Mouse (Mus musculus) cerebellum, adult 8-10 months (tissue): ENCODE measurements around the gene Slbp.

Experiments used
- DNase-seq: peaks from one replicate; pipeline ENCODE4 v3.0.0; 2022

Gene Slbp

GRCm38 (mm10) chr5:33678244-33678643, 25.9 kb upstream of the Slbp start:
- no peak for DNase-seq

- no peak for DNase-seq
These were observed 23.6 kb upstream of the Slbp start for GRCm38 (mm10) chr5:33675964-33676363.

DNA sequence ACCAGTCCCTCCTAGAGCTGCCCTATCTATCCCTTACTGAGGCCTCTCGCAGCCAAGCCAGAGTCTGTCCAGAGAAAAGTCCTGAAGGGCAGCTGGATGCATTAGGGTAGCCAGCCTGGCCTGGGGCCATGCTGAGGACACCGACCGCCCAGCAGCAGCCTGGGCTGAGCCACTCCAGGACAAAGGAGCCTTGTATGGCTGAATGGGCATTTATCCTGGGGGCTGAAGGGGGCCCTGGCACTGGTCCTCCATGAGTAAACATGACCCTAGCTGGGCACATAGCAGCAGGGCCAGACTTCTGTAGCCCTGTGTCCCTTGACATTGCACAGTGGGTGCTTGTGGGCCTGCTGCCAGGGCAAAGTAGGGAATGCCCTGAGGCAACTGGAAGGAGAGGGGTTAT, 22.1 kb upstream of the Slbp start:
- no peak for DNase-seq

GRCm38 (mm10) chr5:33671659-33672058, 19.3 kb upstream of the Slbp start:
- DNase-seq, result no peak

DNA sequence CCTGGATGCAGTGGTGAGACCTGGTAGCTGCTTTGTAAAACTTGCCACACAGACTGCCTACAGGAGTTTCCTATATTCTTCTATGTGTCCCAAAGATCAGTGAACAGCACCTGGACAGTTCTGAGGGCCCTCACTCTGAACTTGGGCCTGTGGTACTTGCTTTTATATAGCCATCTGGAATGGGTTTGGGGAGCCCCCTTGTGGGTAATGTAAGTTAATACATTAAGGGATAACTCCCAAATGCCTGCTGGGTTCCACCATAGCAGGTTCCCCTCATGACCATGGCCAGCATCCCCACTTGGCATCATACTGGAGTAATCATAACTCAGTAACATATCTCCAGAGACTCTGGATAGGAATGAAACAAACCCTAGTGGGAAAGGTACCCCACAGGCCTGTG, 15.8 kb upstream of the Slbp start:
- no peak for DNase-seq

DNA sequence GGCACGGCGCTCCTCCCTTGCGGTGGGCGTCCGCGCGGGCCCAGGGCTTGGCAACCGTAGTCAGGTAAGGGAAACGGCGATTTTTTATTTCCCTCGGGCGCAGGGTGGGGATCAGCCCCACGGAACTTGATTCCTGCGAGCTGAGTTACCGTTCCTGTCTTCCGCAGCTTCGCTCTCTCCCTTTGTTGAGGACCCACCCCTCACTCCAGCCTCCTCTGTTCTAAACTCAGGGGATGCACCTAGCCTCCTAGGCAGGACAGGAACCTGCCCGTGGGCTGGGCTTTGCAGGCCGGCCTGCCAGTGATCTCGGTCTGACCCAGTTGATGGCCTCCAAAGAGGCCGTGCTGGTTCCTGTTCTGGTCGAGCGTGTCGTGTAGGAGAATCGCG, 6.3 kb upstream of the Slbp start:
- no peak for DNase-seq

DNA sequence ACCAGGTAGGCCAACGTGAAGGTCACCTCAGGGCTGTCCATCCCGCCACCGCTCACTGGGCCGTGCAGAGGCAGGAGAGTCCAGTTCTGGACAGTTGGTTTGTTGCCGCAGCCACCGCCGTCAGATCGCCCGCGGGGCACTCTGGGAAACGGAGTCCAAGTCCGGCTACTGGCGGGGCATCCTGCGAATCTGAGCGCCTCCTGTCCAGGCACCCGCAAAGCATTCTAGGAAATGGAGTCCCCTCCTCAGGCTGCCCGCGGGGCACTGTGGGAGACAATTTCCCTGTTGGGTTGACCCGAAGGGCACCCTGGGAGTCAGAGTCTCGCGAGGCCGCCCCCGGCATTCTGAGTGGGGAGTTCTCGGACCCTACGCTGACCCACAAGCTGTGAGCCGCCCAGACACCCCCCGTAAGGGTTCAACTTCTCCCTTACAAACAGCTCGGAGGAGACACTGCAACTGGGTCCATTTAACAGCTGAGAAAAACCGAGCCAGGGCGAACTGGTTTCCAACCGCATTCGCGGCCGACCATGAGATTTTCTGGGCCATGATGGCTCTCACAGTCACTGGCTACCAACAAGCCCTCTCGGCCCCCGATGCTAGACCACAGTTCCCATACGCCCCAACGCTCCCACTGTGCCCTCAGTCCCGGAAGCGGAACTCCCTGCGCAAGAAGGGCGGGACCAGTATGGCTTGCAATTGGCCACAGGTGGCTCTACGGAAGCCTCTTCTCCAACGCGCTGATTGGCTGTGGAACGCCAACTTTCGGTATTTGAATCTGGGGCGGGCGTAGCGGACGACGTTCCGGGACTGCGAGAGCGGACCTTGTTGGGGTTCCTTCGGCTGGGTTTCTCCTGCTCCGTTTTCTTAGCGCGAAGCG, 5.7 kb upstream of the Slbp start, which contains the start of the genes Tacc3 and Tmem129:
Tacc3 (plus strand) TSS at position 342 of the 877 bp plus-strand sequence.
Tmem129 (minus strand) TSS at position 630 of the 877 bp plus-strand sequence.
- DNase-seq, result peak; percentile 97

DNA sequence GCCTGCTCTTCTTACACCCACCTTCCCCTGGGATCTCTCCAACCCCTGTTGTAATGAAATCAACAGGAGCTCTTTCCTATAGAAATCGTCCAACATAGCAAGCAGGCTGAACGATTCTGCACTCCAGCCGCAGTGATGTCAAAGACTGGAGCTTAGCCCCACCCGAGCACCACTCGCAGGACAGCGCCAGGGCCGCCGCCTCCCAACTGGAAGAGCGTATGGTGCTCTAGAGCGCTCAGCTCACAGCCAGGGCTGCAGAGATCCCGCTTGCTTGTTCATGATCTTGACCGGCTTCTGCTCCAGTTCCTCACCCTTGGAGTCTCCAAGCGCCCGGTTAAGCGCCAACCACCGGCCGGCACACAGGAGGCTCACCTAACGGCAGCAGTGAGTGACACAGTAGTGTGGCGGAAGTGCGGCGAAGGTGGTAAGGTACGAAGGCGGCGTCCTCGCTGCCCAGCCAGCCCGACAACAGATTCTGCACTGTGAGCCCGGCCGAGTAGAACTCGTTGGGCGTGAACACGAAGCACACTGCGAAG, 4.9 kb upstream of the Slbp start:
- no peak for DNase-seq

DNA sequence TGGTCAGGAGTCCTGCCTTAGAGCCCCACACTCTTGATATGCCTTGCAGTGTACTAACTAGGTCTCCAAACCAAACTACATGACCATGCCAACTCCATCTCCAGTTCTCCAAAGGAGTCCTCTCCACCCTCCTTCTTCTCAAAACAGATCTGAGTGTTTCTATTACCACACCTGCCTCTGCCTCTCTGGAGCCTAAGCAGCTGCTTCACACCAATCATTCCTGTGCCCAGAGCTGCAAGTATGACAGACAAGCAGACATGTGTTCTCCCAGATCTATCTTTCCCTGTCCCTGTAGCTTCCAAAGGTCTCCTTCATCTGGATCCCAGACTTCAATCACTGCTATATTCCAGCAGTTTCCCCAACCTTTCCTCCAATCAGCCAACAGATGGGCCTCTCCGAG, 4.4 kb upstream of the Slbp start:
- no peak for DNase-seq

DNA sequence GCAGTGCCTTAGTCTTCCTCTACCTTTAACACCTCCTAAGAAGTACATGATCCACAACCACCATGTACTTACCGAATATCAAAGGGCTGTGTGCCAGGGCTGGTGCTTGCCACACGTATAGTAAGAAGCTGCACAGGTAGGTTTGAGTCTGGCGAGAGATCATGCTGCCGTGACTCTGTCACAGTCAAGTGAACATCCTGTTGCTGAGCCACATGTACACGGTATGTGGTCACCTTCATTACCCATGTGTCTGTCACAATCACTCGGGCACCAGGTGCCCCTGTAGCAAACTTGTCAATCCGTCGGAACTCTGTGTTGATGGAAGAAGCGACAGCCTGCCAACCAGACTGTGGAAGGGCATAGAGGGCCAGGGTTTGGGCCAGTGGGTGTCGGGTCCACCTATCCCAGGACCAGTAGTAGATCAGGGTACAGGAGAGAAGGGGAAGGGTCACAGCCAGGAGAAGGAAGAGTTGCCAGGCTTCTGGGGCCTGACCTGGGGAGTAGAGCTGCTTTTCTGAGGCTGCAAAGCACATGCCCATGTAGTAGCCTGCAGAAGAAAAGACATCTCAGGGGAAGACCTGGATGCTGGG, 3.0 kb upstream of the Slbp start:
- no peak for DNase-seq

GRCm38 (mm10) chr5:33654424-33654823, 2.0 kb upstream of the Slbp start:
- DNase-seq, result no peak

GRCm38 (mm10) chr5:33652783-33653173, 404 bp upstream of the Slbp start:
- DNase-seq, result no peak

DNA sequence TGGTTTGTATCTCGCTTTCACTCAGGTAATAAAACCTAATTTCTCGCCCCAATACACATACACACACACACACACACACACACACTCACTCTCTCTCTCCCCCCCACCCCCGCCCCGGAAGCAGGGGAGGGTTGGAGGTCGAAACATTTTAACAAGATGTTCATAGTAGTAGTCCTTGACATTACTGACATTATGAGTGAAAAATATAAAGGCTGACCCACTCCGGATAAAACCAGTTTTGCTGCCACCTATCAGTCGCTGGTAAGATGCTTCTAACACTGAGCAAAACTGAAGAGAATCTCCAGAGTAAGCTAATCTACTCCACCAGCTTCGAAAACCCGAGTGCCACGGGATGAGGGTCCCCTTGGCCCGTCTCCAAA, 843 bp downstream of the Slbp start:
- DNase-seq, result no peak

GRCm38 (mm10) chr5:33651017-33651416, 1.4 kb downstream of the Slbp start:
- no peak for DNase-seq

DNA sequence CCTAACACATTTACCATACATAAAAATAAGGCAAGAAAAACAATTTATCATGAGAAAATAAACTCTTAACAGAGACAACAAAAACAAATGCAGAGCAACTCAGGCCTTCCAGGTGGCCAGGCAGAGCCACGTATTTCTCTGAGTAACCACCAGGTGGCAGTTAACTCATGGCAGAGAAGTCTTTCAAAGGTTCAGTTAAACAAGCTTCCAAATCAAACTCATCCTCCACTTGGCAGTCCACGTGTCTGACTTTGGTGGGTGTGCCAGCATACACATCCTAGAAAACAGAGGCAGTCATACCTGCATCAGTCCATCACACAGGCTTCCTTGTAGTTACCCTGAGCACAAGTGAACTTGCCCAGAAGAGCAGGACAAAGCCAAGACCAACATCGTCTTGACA, 11.7 kb downstream of the Slbp start:
- DNase-seq, result no peak

GRCm38 (mm10) chr5:33638826-33639225, 13.5 kb downstream of the Slbp start:
- DNase-seq, result no peak

DNA sequence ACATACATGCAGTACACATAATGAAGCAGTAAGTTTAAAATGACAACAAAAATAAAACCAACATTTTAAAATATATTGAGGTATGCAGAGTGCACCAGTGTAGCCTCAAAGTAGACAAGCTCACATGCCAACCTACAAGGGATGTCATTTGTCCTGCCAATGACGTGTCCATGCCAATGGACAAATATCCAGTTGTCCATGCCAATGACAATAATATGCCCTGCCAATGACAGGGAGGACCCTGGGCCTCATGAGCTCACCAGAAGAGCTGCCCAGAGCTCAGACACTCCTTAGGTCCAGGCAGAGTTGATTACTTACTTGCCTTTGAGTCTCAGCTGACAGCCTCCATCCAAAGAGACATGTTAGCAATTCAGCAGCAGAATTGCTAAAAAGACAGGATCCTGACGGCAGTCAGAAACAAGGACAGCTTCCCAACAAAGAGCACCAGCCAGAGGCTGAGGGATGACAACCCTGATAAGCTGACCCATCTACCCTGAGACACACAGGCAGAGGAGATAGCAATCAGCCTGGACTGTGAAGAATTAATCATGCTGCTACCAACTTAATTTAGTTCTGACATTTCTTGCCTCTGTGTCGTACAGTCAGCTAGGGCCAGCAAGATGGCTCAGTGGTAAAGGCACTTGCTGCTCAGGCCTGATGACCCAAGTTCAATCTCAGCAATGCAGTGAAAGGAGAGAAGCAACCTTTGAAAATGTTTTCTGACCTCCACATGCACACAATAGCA, 14.6 kb downstream of the Slbp start:
- DNase-seq, result no peak

DNA sequence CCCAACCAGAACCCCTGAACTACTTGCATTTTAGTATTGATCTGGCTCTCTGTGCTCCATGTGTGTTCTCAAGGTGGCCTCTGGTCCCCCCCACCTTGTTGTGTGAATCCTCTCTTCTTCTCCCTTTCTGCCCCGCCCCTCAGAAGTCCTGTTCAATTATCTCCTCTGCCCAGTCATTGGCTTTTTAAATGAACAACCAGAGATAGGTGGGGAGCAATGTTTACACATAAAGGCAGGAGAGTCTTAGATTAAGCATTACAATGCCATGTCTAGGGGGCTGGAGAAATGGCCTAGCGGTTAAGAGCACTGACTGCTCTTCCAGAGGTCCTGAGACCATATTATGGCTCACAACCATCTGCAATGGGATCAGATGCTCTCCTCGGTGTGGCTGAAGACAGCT, 17.0 kb downstream of the Slbp start:
- no peak for DNase-seq

DNA sequence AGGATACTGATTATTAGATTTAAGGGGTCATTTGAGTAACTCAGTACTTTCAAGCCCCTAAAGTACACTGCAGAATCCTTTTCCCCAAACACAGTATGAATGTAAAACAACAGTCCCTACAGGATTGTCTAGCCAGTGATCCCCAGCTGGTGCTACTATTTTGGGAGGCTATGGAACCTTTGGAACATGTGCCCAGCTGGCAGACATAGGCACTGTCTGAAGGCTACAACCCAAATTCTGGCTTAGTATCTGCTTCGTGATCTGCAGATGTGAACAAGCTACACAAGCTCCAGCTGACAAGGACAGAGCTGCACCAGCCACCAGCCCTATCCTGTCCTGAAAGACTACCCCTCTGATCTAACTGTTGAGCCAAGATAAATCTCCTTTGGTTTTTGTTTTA, 19.8 kb downstream of the Slbp start:
- no peak for DNase-seq

- no peak for DNase-seq
These were observed 21.8 kb downstream of the Slbp start for GRCm38 (mm10) chr5:33630615-33631014.

- DNase-seq, result no peak
These were observed 22.3 kb downstream of the Slbp start for GRCm38 (mm10) chr5:33630061-33630460.

GRCm38 (mm10) chr5:33629301-33629987, 22.9 kb downstream of the Slbp start, which contains the start of the genes Fam53a and Gm9903:
Gene Fam53a, minus strand, starts transcription at chr5:33629635.
Gene Gm9903, plus strand, starts transcription at chr5:33629925.
- peak; percentile 100 for DNase-seq

- DNase-seq, result peak; percentile 60
These were observed 23.5 kb downstream of the Slbp start for GRCm38 (mm10) chr5:33628820-33629300.
